Mouse (Mus musculus): ENCODE measurements around the gene Frmd8. TPM values are rescaled to one million over a fixed set of nuclear protein-coding genes. Genes with fewer than 3 reads are reported as not detected.

The Frmd8 gene
- polyA plus RNA-seq, 1 experiment from 2014 or later, result 44.6 TPM

GRCm38 (mm10) chr19:5801432-5801964 lies 73.6 kb downstream of the Frmd8 start:
- no peak for DNase-seq (ENCODE audit: low spot score)
- peak overlapping the region; percentile 69 for H3K4me3 ChIP-seq
- no peaks in the 10 kb centered on the region for H3K9me3 ChIP-seq
- 11% methylated on average over 3 of the region's 3 CpGs for WGBS
- peaks cover 54% of the 10 kb centered on the region for H3K4me1 ChIP-seq
- peak overlapping the region; percentile 98 for H3K27ac ChIP-seq (replicated peaks)
- H3K36me3 ChIP-seq (replicated peaks), result peaks cover 45% of the 10 kb centered on the region
- H3K27me3 ChIP-seq (replicated peaks; ENCODE audit: low read depth, poor library complexity, severe bottlenecking), result no peaks in the 10 kb centered on the region

- under 1% methylated on average over 19 of the region's 19 CpGs for WGBS
- H3K36me3 ChIP-seq (replicated peaks), result peaks cover 51% of the 10 kb centered on the region
- peak overlapping the region; percentile 98 for H3K27ac ChIP-seq (replicated peaks)
- H3K4me3 ChIP-seq, result peak overlapping the region; percentile 69
- H3K4me1 ChIP-seq, result peaks cover 54% of the 10 kb centered on the region
- H3K27me3 ChIP-seq (replicated peaks; ENCODE audit: low read depth, poor library complexity, severe bottlenecking), result no peaks in the 10 kb centered on the region
- DNase-seq (ENCODE audit: low spot score), result peak; percentile 59
- H3K9me3 ChIP-seq, result no peaks in the 10 kb centered on the region
These were observed 74.2 kb downstream of the Frmd8 start for GRCm38 (mm10) chr19:5800632-5801431.

- peak overlapping the region; percentile 98 for H3K27ac ChIP-seq (replicated peaks)
- peaks cover 54% of the 10 kb centered on the region for H3K4me1 ChIP-seq
- 2% methylated on average over 2 of the region's 2 CpGs for WGBS
- DNase-seq (ENCODE audit: low spot score), result no peak
- no peaks in the 10 kb centered on the region for H3K27me3 ChIP-seq (replicated peaks; ENCODE audit: low read depth, poor library complexity, severe bottlenecking)
- peaks cover 57% of the 10 kb centered on the region for H3K36me3 ChIP-seq (replicated peaks)
- H3K4me3 ChIP-seq, result peak overlapping the region; percentile 69
- H3K9me3 ChIP-seq, result no peaks in the 10 kb centered on the region
These were observed 74.8 kb downstream of the Frmd8 start for GRCm38 (mm10) chr19:5800350-5800631.

Other genes with a start within 250 kb of the Frmd8 start
- 34.3 and 36.8 TPM in 2 replicates for gene Rela, start 237.8 kb downstream of the Frmd8 start, polyA plus RNA-seq (2016; fragmentation: Nextera tagmentation; extraction: Ambion mirVana)
- gene Sipa1, start 211.6 kb downstream of the Frmd8 start, polyA plus RNA-seq (2016; fragmentation: Nextera tagmentation; extraction: Ambion mirVana), result 28.7 and 31.2 TPM in 2 replicates
- gene Map3k11, start 186.5 kb downstream of the Frmd8 start, polyA plus RNA-seq (2016; fragmentation: Nextera tagmentation; extraction: Ambion mirVana), result 32.1 and 34.0 TPM in 2 replicates
- 30.3 and 30.6 TPM in 2 replicates for gene Pcnx3, start 186.4 kb downstream of the Frmd8 start, polyA plus RNA-seq (2016; fragmentation: Nextera tagmentation; extraction: Ambion mirVana)
- 0.19 and 0.23 TPM in 2 replicates for gene Kcnk7, start 170.9 kb downstream of the Frmd8 start, polyA plus RNA-seq (2016; fragmentation: Nextera tagmentation; extraction: Ambion mirVana)
- 7.9 and 8.0 TPM in 2 replicates for gene Ehbp1l1, start 149.0 kb downstream of the Frmd8 start, polyA plus RNA-seq (2016; fragmentation: Nextera tagmentation; extraction: Ambion mirVana)
- 147 and 151 TPM in 2 replicates for gene Fam89b, start 145.6 kb downstream of the Frmd8 start, polyA plus RNA-seq (2016; fragmentation: Nextera tagmentation; extraction: Ambion mirVana)
- gene Ltbp3, start 134.4 kb downstream of the Frmd8 start, polyA plus RNA-seq (2016; fragmentation: Nextera tagmentation; extraction: Ambion mirVana), result 3.4 and 3.5 TPM in 2 replicates
- gene Scyl1, start 103.9 kb downstream of the Frmd8 start, polyA plus RNA-seq (2016; fragmentation: Nextera tagmentation; extraction: Ambion mirVana), result 72.0 and 74.9 TPM in 2 replicates
- gene Slc25a45, start 2.5 kb upstream of the Frmd8 start, polyA plus RNA-seq (2016; fragmentation: Nextera tagmentation; extraction: Ambion mirVana), result 2.5 and 2.9 TPM in 2 replicates
- 6.8 and 7.4 TPM in 2 replicates for gene Tigd3, start 18.9 kb upstream of the Frmd8 start, polyA plus RNA-seq (2016; fragmentation: Nextera tagmentation; extraction: Ambion mirVana)
- gene Dpf2, start 37.7 kb upstream of the Frmd8 start, polyA plus RNA-seq (2016; fragmentation: Nextera tagmentation; extraction: Ambion mirVana), result 231 and 251 TPM in 2 replicates
- 1.5 and 2.2 TPM in 2 replicates for gene Cdc42ep2, start 49.5 kb upstream of the Frmd8 start, polyA plus RNA-seq (2016; fragmentation: Nextera tagmentation; extraction: Ambion mirVana)
- 119 and 120 TPM in 2 replicates for gene Pola2, start 88.9 kb upstream of the Frmd8 start, polyA plus RNA-seq (2016; fragmentation: Nextera tagmentation; extraction: Ambion mirVana)
- not detected in 2 replicates for gene Slc22a20, start 110.9 kb upstream of the Frmd8 start, polyA plus RNA-seq (2016; fragmentation: Nextera tagmentation; extraction: Ambion mirVana)
- gene Capn1, start 140.6 kb upstream of the Frmd8 start, polyA plus RNA-seq (2016; fragmentation: Nextera tagmentation; extraction: Ambion mirVana), result 2.9 and 3.2 TPM in 2 replicates
- gene Syvn1, start 171.3 kb upstream of the Frmd8 start, polyA plus RNA-seq (2016; fragmentation: Nextera tagmentation; extraction: Ambion mirVana), result 34.5 and 38.1 TPM in 2 replicates
- gene Mrpl49, start 182.5 kb upstream of the Frmd8 start, polyA plus RNA-seq (2016; fragmentation: Nextera tagmentation; extraction: Ambion mirVana), result 82.5 and 84.6 TPM in 2 replicates
- gene Fau, start 182.6 kb upstream of the Frmd8 start, polyA plus RNA-seq (2016; fragmentation: Nextera tagmentation; extraction: Ambion mirVana), result 831 and 861 TPM in 2 replicates
- 33.8 and 35.6 TPM in 2 replicates for gene Znhit2, start 185.9 kb upstream of the Frmd8 start, polyA plus RNA-seq (2016; fragmentation: Nextera tagmentation; extraction: Ambion mirVana)
- gene Tm7sf2, start 193.1 kb upstream of the Frmd8 start, polyA plus RNA-seq (2016; fragmentation: Nextera tagmentation; extraction: Ambion mirVana), result 30.3 and 31.4 TPM in 2 replicates
- gene Vps51, start 202.0 kb upstream of the Frmd8 start, polyA plus RNA-seq (2016; fragmentation: Nextera tagmentation; extraction: Ambion mirVana), result 70.5 and 71.9 TPM in 2 replicates
- gene Tmem262, start 204.8 kb upstream of the Frmd8 start, polyA plus RNA-seq (2016; fragmentation: Nextera tagmentation; extraction: Ambion mirVana), result not detected in 2 replicates
- gene Gm28374, start 207.0 kb upstream of the Frmd8 start, polyA plus RNA-seq (2016; fragmentation: Nextera tagmentation; extraction: Ambion mirVana), result 2.0 TPM in 2 replicates
- 75.7 and 79.7 TPM in 2 replicates for gene Zfpl1, start 209.7 kb upstream of the Frmd8 start, polyA plus RNA-seq (2016; fragmentation: Nextera tagmentation; extraction: Ambion mirVana)
- 66.2 and 70.1 TPM in 2 replicates for gene Cdca5, start 209.7 kb upstream of the Frmd8 start, polyA plus RNA-seq (2016; fragmentation: Nextera tagmentation; extraction: Ambion mirVana)
- gene AC131692.1, start 219.1 kb upstream of the Frmd8 start, polyA plus RNA-seq (2016; fragmentation: Nextera tagmentation; extraction: Ambion mirVana), result 0.41 and 0.56 TPM in 2 replicates
- gene Naaladl1, start 230.5 kb upstream of the Frmd8 start, polyA plus RNA-seq (2016; fragmentation: Nextera tagmentation; extraction: Ambion mirVana), result 0.87 and 0.89 TPM in 2 replicates
- gene Sac3d1, start 243.4 kb upstream of the Frmd8 start, polyA plus RNA-seq (2016; fragmentation: Nextera tagmentation; extraction: Ambion mirVana), result 66.1 and 67.7 TPM in 2 replicates